Mouse (Mus musculus) common myeloid progenitor, adult 5-6 weeks (primary cell): ENCODE data around the gene Madd. TPM values are rescaled to one million over a fixed set of nuclear protein-coding genes. Genes with fewer than 3 reads are reported as not detected.

Source experiments
- ATAC-seq: replicated peaks from 2 replicates; pipeline ENCODE4 v1.8.0; 2016; ENCODE audit warnings: low read depth, mild to moderate bottlenecking, moderate TSS enrichment, inconsistent platforms; ENCODE audit not compliant: poor library complexity, severe bottlenecking
- total RNA-seq: library from RNA; stranded (forward); fragments of 200-1000, 187-1606 nt; gene quantifications from 2 replicates; pipeline ENCODE4 v1.2.3, GENCODE M21; 2017

The Madd gene
- 46.4 and 55.6 TPM in 2 replicates for total RNA-seq

DNA sequence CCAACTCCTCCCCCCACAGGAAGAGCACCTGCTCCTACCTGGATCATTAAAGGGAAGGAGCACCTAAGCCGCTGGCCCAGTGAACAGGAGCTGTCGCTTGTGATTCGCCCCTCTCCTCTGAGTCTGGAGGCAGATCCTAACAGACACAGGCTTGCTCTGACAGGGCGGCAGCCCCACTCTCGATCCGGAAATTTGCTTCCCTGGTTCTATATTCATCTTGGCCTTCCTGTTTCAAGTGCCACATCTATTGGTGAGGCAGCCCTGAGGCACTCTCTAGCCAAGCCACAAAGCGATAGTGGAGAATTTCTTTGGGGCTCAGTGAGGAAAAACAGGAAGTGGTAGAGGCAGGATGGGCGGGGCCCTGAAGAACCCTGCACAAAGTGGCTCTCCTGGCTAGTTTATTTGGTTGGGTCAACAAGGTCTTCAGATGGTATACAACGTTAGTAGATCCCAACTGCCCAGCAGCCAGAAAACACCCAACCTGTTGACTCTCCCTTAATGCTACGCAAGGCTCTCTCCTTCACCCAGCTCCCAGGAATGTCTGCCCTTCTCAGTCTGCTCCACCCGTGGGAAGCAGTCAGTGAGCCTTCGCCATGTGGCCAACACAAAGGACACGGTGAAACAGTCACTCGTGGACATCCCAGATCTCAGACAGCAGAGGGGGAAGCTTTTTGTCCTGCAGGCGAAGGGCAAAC is at the start of gene Madd:
Gene Madd, minus strand, starts transcription at position 127 of the 695 bp plus-strand sequence.
- ATAC-seq = peak; percentile 81

DNA sequence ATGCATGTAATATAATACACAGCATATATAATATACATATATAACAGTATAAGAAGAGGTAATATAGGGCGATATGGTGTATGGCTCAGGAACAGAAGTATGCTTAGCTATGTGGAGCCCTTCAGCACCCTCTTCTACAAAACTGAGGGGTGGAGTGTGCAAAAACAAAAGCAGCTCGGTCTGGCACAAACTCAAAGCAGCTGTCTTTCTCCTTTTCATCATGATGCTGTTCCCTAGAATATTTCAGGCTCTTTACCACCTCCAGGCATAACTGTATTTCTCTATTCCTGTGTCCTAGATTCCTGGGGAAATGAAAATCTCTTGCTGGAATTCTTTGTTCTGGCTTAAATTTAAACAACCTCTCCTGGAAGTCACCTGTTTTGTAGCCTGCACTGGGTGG is 46.1 kb upstream of the Madd start:
- ATAC-seq = no peak

DNA sequence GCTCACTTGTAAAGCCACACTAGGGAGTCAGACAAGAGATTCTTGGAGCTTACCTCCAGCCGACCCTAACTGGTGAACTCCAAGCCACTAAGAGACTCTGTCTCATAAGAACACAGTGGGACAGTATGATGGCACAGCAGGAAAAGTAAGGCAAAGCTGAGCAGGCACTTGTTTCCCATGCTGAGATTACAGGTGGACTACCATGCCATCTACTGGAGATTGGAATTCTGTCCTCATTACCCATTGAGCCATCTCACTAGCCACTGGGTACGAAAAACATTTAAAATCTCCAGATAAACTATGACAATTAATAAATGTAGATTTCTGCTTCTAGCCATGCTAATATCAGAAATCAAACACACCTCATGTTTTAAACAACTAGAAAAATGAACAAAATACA is 40.0 kb upstream of the Madd start:
- ATAC-seq = no peak

DNA sequence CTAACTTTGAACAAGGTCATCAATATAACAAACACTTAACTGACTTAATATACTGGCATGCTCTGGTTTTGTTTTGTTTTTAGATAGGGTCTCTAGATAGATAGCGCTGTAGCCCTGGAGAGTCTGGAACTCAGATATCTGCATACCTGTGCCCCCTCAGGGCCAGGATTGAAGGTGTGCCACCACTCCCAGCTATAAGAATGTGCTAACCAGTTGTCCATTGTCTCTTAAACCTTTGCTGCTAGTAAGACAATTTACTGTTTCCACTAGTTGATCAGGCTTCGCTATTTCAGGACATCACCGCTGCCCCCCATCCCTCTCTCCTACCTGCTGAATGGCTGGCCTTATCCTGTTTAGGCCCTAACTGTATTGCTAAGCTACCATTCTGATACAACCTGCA is 36.9 kb upstream of the Madd start:
- no peak for ATAC-seq

DNA sequence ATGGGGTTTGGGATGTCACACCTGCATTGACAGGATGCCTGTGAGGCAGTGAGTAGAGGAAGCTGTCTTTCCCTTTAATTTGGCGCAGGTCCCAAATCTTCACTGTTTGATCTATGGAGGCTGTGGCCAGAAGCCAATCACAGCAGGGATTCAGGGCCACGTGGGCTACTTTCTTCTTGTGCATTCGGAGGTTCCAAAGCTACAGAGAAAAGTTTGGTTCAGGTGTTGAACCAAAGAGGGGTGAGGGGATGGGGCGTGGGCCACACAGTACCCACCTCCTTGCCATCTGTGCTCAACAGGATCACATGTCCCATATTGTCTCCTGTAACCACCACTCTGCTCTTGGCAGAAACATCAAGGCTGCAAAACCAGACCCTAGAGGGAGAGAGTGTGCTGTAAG is 33.4 kb upstream of the Madd start:
- ATAC-seq = no peak

DNA sequence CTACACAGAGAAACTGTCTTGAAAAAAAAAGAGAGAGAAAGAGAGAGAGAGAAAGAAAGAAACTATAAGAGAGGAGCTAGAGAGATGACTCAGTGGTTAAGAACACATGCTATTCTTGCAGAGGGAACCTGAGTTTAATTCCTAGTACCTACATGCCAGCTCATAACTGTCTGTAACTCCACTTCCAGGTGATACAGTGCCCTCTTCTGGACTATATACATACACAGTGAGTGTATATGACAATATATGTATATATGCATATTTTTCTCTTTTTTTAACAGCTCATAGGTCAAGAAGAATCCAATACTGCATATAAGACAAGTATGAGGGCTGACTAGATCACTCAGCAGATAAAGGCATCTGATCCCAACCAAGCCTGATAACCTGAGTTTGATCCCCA is 29.7 kb upstream of the Madd start:
- no peak for ATAC-seq

DNA sequence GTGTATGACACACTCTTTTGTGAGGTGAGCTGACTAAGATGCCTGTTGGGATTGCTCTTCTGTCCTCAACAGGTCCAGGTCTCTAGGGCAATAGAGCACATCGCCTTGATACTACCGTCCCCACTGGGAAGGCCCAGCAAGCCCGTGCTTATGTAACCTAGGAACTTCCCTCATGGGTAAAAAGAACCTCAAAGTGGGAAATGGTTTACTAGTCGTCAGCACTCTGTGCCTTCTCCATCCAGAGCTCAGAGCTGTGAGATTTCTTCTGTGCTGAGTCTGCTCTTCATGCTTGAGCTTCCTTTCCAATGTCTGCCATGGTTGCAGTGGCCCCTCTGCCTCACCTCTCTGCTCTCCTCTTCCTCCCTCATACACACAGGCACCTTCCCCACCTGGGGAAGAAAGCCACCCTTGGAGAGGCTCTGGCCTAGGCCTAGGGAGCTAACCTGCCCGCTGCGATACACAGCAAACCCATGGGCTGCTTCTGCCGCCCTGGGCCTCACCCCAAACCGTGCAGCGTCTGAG is 22.7 kb upstream of the Madd start:
- ATAC-seq = no peak

DNA sequence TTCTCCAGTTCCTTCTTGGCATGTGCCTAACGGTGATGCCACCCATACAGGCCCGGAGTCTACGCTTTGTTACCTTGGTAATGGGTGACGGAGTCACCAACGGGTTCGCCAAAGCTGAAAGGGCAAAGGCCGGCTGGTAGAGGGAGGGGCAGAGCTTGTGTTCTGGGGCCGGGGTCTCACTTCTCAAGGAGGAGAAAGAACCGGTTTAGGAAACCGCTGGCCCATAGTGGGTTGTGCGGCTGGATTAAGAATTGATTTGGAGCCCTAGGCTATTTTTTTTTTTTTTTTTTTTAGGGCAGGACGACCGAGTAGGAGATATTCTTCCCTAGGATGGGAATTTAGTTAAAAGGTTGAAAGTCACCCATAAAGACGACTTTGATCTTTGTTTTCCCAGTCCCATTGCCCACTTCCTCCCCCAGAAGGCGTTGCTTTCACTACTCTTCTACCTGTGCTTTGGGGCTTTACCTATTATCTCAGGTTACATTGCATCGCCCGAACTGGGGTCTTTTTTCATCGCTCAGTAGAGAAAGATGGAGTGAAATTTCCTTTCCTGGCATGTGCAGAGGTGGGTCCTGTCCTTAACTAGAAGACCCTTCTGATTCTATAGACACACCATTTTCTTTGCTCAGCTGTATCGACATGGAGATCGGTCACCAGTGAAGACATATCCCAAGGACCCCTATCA is 19.5 kb upstream of the Madd start:
- ATAC-seq = no peak

DNA sequence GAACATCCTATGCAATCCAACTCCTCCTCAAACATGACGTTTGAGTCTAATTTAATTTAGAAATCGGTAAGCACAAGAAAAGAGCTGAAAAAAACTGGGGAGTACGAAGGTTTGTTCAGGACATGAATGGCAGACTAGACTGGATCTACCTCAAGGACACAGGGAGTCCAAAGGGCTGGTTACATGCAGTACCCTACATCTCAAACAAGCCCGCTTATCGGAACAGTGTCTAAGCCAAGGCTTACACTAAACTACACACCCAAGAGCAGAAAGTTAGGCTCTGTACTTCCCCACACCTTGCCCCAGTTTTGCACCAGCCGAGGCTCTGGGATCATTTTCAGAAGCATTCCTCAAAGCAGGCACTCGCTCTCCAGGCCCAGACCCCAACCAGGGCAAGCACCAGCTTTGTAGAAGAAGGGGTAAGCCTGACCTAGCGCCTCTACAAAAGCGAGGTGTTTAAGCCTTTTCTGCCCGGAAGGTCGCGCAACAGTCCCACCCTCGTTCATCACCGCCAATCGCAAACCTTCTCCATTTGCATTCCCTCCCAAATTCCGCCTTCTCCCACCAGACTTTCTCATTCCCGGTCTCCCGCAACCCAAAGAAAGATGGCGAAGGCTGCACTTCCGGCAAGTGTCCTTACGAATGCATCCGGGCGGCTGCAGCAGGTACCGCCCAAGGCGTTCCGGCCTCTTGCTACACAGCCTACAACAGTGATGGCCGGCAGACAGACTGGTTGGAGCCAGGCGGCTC is 18.8 kb upstream of the Madd start, which contains the start of the genes Nr1h3 and Acp2:
Gene Nr1h3, minus strand, starts transcription at position 613 of the 750 bp plus-strand sequence.
Gene Acp2, plus strand, starts transcription at position 664 of the 750 bp plus-strand sequence.
- ATAC-seq = peak; percentile 99

DNA sequence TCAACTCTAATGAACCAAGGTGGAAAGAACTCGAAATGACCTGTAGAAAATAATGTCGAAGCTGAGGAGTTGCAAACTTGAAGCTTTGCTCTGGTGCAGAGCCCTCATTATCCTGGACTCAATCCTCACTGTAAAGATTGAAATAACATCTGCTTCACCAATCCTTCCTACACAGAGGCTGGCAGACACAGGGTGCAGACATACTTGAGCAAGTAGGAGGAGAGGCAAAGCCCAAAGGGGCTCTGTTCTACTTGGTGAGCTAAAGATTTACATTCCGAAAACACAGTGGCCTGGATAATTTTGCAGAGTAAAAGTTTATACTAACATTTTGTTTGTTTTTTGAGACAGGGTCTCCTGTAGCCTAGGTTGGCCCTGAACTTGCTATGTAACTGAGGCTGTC is 15.3 kb upstream of the Madd start:
- ATAC-seq = no peak

DNA sequence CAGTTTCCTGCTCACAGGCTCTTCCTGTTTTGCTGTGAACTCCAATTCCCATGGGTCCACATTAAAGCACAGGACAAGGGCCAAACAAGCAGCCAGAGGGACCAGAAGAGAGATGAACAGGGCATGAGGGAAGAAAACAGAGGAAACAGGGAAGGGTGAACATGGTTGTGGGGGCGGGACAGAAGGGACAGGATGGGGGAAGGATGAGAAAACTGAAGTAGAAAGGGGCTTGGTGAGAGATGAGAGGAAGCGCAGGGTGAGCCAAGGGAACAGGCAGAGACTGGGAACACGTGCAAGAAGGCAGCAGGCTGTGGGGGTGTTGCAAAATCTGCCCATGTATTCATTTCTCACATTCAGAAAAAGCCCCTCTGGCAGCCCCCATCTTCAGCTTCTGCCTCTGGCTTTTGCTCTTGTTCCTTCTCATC is 13.0 kb upstream of the Madd start:
- ATAC-seq = no peak

DNA sequence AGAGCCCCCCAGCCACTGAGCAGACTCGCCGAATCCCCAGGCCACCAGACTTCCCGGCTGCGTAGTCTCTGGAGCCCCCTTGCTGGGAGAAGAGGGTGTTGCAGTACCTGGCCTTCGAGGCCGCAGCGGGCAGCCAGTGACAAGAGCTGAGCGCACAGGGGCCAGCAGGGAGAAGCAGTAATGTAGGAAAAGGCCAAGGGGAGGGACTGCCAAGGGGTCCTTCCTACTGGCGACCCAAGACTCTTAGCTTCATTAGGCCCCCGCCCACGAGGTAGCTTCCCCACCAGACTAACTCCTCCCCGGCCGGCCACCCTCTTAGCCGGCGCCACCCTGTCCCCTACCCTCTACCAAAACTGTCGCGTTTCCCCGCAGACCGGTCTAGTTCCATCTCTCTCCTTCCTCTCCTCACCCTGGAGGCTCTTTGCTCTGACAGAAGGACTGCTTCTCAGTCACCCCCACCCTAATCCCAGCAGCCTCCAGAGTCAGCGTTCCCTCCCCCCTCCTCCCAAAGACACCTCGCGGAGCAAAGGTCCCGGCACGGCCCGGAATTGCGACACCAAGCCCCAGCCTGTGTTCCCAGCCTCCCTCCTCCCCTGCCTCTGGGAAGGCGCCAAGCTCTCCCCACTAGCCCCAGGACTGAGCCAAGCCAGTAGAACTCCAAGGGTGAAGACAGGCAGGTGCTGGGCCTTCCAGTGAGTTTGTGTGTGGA is 11.1 kb upstream of the Madd start:
- ATAC-seq = peak; percentile 96

DNA sequence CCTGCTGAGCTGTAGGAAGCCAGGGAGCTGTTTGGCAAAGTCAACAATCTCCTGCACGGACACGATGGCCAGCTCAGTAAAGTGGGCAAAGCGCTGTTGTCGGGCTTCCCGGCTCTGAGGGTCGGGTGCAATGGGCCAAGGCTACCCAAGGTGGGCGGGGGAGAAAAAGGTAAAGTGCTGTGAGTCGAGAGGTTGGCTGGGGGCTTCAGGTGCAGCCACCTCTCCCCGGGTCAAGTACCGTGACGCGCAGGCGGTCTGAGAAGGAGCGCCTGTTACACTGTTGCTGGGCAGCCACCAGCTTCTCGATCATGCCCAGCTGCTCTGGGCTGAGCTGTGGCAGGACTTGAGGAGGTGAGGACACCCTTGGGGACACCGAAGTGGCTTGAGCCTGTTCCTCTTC is 6.9 kb upstream of the Madd start:
- no peak for ATAC-seq

DNA sequence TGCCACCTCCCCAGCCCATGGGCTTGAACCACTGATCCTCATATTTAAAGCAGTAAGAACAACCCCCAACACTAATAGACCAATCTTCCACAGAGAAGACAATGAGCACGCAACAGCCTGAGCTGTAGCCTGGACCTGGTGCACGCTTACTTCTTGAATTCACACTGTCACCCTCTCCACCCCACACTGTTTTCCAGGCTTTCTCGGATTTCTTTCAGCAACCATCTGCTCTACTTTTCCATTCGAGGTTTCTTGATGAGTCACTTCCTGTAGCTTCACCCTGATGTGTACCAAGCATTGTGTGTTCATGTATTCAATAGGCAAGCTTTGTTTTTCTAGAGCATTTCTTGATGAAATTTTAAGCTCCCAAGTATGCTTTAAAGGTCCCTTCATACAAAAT is 3.8 kb upstream of the Madd start:
- ATAC-seq = no peak

DNA sequence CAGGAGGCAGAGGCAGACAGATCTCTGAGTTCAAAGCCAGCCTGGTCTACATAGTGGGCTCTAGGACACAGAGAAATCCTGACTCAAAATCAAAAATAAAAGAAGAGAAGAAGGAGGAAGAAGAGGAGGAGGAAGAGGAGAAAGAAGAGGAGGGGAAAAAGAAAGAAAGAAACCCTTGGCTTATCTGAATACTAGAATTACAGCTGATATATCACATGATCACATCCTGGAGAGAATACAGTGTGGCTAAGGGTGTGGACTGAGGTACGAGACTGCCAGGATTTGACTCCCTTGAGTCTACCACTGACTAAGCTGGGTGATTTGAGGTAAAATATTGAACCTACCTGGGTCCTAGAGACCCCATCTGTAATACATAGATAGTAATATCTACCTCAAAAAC is 2.6 kb upstream of the Madd start:
- ATAC-seq = no peak

DNA sequence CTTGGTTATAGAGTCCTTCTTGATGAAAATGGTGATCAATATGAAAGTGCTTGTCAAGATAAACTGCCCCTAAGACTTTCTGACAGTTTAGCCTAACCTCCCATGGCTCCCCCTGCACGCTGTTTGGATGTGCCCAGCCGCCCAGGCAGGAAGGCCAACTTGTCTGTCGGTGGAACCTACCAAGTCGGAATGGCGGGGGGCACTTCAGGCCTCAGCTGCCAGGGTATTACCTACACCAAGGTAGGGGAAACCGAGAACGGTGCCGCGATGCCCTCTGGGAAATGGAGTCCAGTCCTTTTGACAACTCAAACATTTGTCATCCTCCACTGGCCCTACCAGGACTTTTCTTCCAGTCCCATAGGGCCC is 506 bp downstream of the Madd start:
- ATAC-seq = peak; percentile 81

DNA sequence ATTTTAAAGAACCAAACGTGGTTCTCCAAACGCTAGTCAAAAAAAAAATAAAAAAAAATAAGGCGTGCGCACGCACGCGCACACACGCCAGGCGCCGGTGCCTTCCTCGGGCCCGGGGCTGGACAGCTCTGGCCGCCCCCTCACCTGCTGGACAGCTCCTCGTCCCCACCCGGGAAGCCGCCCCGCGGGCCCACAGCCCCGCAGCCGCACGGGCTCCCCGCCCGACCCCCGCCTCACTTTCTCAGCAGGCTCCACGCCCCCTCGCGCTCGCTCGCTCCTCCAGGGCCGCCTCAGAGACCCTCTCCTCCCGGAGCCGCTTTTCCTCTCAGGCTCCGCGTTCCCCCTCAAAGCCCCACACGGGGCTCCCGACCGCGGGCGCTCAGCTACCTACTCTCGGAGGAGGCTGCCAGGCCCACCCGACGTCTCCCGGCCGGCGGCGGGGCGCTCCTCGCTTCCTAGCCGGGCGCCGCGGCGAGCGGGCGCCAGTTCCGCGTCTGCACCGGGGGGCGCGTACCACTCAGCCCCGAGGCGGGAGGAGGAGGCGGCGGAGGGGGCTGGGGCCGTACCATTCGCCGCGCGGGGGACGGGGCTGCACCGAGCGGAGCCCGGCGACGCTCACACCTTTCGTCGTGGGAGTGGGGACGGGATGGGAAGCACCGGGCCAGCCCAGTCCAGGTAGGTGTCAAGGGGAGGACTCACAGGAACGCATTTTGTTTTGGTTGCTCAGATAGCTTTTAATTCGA is 1.1 kb downstream of the Madd start:
- peak; percentile 50 for ATAC-seq

DNA sequence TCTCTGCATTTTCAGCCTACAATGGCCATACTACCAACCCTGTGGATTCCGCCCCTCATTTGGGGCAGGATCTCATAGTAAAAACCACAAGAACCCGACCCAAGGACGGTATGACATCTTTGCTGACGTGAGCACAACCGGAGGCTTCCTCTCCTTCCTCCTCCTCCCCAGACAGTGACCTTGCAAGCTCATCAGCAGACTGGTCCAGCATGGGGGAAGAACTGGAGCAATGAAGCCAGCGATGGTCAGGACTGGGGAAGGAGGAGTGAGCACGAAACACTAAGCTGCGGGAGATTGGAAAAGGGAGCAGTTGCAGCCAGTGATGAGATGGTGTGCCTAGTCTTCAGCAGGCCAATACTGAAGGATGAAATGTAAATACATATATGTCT is 1.6 kb downstream of the Madd start:
- peak; percentile 13 for ATAC-seq

DNA sequence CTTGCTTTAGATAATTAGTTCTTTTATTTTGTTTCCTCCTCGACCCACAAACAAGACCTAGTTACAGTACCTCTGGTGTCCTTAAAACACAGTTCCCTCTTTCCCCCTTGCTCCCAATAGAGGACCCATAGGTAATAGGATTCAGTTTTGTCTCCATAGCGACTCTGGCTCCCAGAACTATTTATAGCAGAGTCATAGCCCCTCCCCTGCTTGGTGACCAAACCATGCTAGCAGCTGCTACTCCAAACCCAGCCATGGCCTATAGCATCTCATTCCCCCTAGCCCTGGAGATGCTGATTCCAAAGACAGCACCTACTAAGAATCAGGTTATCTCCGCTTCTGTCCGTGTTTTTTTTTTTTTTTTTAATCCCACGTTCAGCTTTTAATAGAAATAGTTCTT is 2.9 kb downstream of the Madd start:
- no peak for ATAC-seq

DNA sequence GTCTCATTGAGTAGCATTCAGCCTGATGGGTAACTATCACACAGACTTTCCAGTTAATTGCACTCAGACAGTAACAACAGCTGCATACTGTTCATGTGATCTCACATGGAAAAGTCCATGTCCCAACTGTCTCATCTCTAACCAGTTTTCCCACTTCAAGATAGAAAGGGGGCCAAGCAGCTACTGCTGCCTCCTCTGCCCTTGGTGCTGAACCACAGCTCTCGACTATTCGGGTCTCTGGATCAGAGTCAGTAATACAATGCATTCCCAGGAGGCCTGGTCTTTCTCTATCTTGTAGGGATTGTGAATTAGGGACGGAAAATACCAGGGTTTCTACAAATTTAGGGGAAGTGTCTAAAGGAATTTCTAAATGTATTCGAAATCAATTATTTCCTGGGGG is 3.8 kb downstream of the Madd start:
- ATAC-seq = no peak
